Mouse (Mus musculus): Measurements from ENCODE around the gene Mamdc2. TPM values are rescaled to one million over a fixed set of nuclear protein-coding genes. Genes with fewer than 3 reads are reported as not detected.
"Not testable (repeated sequence)": the region's sequence is repeated elsewhere in the genome, so short reads cannot be mapped to it uniquely, and the experiment has no call there.

Gene Mamdc2
- polyA plus RNA-seq (2012; rRNA removed), result 0.47 and 0.64 TPM in 2 replicates

DNA sequence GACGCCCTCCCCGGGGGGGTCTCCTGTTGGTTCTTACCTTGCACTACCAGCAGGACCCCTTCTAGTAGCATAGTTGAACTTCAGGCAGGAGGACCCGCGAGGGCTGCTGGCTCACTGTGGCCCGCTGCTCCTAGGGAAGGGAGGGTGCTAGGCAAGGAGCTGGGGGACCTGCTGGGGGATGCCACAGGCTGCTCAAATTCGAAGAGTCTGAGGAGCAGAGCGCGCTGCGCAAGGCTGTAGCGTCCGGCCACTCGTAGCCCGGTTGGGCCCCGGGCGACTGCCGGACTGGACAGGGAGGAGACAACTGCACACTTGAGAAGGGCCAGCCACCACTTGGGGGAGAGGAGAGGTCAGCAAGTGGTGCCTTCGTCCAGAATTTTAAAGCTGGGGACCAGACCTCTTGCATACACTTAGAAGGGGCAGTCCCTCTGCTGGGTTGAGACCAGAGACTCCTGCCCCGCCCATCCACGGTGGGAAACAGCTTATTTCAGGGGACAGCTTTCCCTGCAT, at the start of gene Mamdc2:
Mamdc2 (minus strand) TSS at position 455 of the 510 bp plus-strand sequence.
- Histone ChIP-seq H3K27ac (ENCODE audit: control insufficient read depth, insufficient read depth, low read depth, low read length) (no peak within 1 kb of the TSS), H3K27me3 (ENCODE audit: control insufficient read depth, insufficient read depth, low read length) (no peaks in the 10 kb centered on the region), H3K36me3 (ENCODE audit: control insufficient read depth, insufficient read depth, low read length) (no peaks in the 10 kb centered on the region), H3K4me1 (ENCODE audit: control insufficient read depth, insufficient read depth, low read length) (peaks cover 10% of the 10 kb centered on the region), H3K4me3 (ENCODE audit: control insufficient read depth, low read depth, low read length) (peak within 1 kb of the TSS; percentile 64)
- TF ChIP-seq CTCF (IDR thresholded peaks at IDR 0.05; ENCODE audit: control insufficient read depth, insufficient read depth, insufficient replicate concordance, low read depth, low read length) (no peak), POLR2A (IDR thresholded peaks at IDR 0.05; ENCODE audit: control insufficient read depth, low read depth, low read length) (no peak; the same call in 1 of the 2 replicates)

DNA sequence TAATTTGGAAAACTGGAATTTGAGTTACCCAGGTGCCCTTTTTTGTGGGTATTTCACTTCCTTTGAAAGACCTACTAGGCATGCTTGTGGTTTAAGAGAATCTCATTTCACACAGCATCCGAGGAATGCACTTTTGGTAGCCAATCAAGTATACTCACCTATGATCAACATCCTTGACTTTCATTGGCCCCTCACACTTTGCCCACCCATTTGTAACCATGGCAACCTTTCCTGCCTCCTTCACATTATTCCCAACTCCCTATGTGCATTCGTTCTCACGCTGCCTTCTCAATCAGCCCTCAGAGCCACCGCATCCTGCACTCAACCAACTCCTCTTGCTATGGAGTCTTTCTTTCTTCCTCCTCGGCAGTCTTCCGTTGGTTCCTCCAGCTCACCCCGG, 49.8 kb upstream of the Mamdc2 start:
- Histone ChIP-seq H3K4me3 (ENCODE audit: control insufficient read depth, low read depth, low read length) (peak overlapping the region; percentile 61), H3K27me3 (ENCODE audit: control insufficient read depth, insufficient read depth, low read length) (no peaks in the 10 kb centered on the region), H3K36me3 (ENCODE audit: control insufficient read depth, insufficient read depth, low read length) (no peaks in the 10 kb centered on the region), H3K4me1 (ENCODE audit: control insufficient read depth, insufficient read depth, low read length) (peaks cover 14% of the 10 kb centered on the region), H3K27ac (ENCODE audit: control insufficient read depth, insufficient read depth, low read depth, low read length) (no peak overlapping the region)
- TF ChIP-seq POLR2A (IDR thresholded peaks at IDR 0.05; ENCODE audit: control insufficient read depth, low read depth, low read length) (no peak), CTCF (IDR thresholded peaks at IDR 0.05; ENCODE audit: control insufficient read depth, insufficient read depth, insufficient replicate concordance, low read depth, low read length) (no peak)

DNA sequence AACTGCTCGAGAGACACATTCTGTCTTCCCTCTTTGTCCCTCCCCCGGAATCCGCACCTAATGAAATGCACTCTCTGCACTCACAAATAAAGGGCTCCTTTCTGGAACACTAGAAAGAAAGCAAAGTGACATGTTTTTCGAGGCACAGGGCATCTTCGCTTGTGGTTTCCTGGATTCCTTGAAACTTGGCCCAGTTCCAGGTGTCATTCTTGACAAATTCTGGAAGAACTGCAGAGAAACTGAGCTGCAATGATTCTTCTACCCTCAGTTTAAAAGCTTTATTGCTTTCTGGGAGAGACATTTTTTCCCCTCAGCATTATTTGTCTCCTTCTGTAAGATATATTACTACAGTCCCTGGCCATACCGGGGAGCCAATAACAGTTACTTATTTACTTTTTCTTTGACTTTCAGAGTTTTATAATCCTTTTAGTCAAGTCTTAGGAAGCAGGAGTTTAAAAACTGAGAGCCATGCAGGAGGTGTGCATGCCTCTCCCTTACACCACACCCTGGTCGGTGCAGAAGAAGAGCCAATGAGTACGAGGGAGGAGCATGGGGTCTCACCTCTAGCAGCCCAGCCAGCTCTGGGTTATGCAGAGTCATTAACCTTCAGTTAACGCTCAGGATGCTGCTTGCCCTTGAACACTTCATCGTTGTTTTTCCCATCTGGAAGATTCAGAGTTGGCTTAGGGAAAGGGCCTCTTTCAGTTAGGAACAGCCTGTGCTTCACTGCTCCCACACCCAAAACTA, 49.1 kb upstream of the Mamdc2 start:
- Histone ChIP-seq H3K36me3 (ENCODE audit: control insufficient read depth, insufficient read depth, low read length) (no peaks in the 10 kb centered on the region), H3K4me3 (ENCODE audit: control insufficient read depth, low read depth, low read length) (no peak overlapping the region), H3K4me1 (ENCODE audit: control insufficient read depth, insufficient read depth, low read length) (peaks cover 14% of the 10 kb centered on the region), H3K27ac (ENCODE audit: control insufficient read depth, insufficient read depth, low read depth, low read length) (no peak overlapping the region), H3K27me3 (ENCODE audit: control insufficient read depth, insufficient read depth, low read length) (no peaks in the 10 kb centered on the region)
- TF ChIP-seq POLR2A (IDR thresholded peaks at IDR 0.05; ENCODE audit: control insufficient read depth, low read depth, low read length), result no peak
- no peak for TF ChIP-seq CTCF (IDR thresholded peaks at IDR 0.05; ENCODE audit: control insufficient read depth, insufficient read depth, insufficient replicate concordance, low read depth, low read length)

DNA sequence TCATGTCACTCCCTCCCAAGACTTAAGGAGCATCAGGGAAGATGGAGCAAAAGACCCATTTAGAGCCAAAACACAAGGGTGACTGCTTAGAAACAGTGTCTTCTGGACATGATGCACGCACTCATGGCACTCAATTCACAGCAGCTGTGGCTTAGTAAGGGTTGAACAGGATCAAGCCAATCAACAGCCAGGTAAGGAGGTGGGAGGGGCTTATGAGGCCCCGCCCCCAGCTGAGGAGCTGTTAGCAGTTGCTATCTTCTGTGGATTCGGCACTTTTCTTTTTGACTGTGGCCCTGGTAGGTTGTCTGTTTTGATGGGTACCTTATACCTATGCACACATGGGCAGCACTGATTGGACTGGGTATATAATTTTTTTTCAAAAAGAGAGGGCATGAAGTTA, 48.3 kb upstream of the Mamdc2 start:
- TF ChIP-seq CTCF (IDR thresholded peaks at IDR 0.05; ENCODE audit: control insufficient read depth, insufficient read depth, insufficient replicate concordance, low read depth, low read length) (no peak), POLR2A (IDR thresholded peaks at IDR 0.05; ENCODE audit: control insufficient read depth, low read depth, low read length) (no peak)
- H3K4me1 ChIP-seq (ENCODE audit: control insufficient read depth, insufficient read depth, low read length), result peaks cover 14% of the 10 kb centered on the region
- H3K36me3 ChIP-seq (ENCODE audit: control insufficient read depth, insufficient read depth, low read length), result no peaks in the 10 kb centered on the region
- H3K4me3 ChIP-seq (ENCODE audit: control insufficient read depth, low read depth, low read length), result no peak overlapping the region; the same call in 1 of the 2 replicates
- no peak overlapping the region for H3K27ac ChIP-seq (ENCODE audit: control insufficient read depth, insufficient read depth, low read depth, low read length)
- H3K27me3 ChIP-seq (ENCODE audit: control insufficient read depth, insufficient read depth, low read length), result no peaks in the 10 kb centered on the region

GRCm38 (mm10) chr19:23492663-23493062, 44.4 kb upstream of the Mamdc2 start:
- no peak for TF ChIP-seq CTCF (IDR thresholded peaks at IDR 0.05; ENCODE audit: control insufficient read depth, insufficient read depth, insufficient replicate concordance, low read depth, low read length)
- no peak for TF ChIP-seq POLR2A (IDR thresholded peaks at IDR 0.05; ENCODE audit: control insufficient read depth, low read depth, low read length)
- peaks cover 10% of the 10 kb centered on the region for H3K4me1 ChIP-seq (ENCODE audit: control insufficient read depth, insufficient read depth, low read length)
- no peaks in the 10 kb centered on the region for H3K27me3 ChIP-seq (ENCODE audit: control insufficient read depth, insufficient read depth, low read length)
- H3K36me3 ChIP-seq (ENCODE audit: control insufficient read depth, insufficient read depth, low read length), result no peaks in the 10 kb centered on the region
- H3K27ac ChIP-seq (ENCODE audit: control insufficient read depth, insufficient read depth, low read depth, low read length), result no peak overlapping the region
- H3K4me3 ChIP-seq (ENCODE audit: control insufficient read depth, low read depth, low read length), result no peak overlapping the region

- H3K4me3 ChIP-seq (ENCODE audit: control insufficient read depth, low read depth, low read length); H3K27ac ChIP-seq (ENCODE audit: control insufficient read depth, insufficient read depth, low read depth, low read length); H3K27me3 ChIP-seq (ENCODE audit: control insufficient read depth, insufficient read depth, low read length); H3K36me3 ChIP-seq (ENCODE audit: control insufficient read depth, insufficient read depth, low read length); H3K4me1 ChIP-seq (ENCODE audit: control insufficient read depth, insufficient read depth, low read length): not testable (repeated sequence)
Observed at GRCm38 (mm10) chr19:23490703-23491102, 42.5 kb upstream of the Mamdc2 start.

DNA sequence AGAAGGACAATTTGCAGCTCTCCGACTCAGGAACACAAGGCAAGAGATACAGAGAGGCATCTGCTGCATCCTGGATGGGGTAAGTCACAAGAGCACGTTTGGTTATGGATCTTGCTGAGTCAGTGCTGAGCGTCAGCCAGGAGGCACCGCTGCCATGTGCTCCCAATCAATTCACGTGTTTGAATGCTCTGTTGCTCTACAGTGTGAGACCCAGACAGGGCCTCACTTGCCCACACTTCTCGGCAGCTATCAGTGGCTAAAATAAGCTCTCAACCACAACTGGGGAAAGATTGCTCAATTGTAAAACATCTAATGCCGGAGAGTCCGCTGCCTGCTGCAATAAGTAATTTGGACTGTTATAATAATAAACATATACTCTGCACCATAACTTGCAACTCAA, 41.5 kb upstream of the Mamdc2 start:
- no peaks in the 10 kb centered on the region for H3K4me1 ChIP-seq (ENCODE audit: control insufficient read depth, insufficient read depth, low read length)
- no peaks in the 10 kb centered on the region for H3K27me3 ChIP-seq (ENCODE audit: control insufficient read depth, insufficient read depth, low read length)
- H3K27ac ChIP-seq (ENCODE audit: control insufficient read depth, insufficient read depth, low read depth, low read length), result no peak overlapping the region
- TF ChIP-seq CTCF (IDR thresholded peaks at IDR 0.05; ENCODE audit: control insufficient read depth, insufficient read depth, insufficient replicate concordance, low read depth, low read length) (no peak), POLR2A (IDR thresholded peaks at IDR 0.05; ENCODE audit: control insufficient read depth, low read depth, low read length) (no peak)
- no peaks in the 10 kb centered on the region for H3K36me3 ChIP-seq (ENCODE audit: control insufficient read depth, insufficient read depth, low read length)
- H3K4me3 ChIP-seq (ENCODE audit: control insufficient read depth, low read depth, low read length), result no peak overlapping the region
